Mouse (Mus musculus) liver, embryonic 15.5 days (tissue): Measurements from ENCODE around the gene Nr1d2. TPM values are rescaled to one million over a fixed set of nuclear protein-coding genes. Genes with fewer than 3 reads are reported as not detected.

Source experiments
- ATAC-seq: fragments of 200-750 bp; cut with Nextera tagmentation; 2 replicates; pipeline ENCODE4 v1.8.0; 2017; ENCODE audit warnings: moderate number of reproducible peaks, mild to moderate bottlenecking, moderate library complexity; ENCODE audit not compliant: insufficient read depth
- H3K27ac ChIP-seq: fragments of 300-500 bp; sonication (generic); replicated peaks from 2 replicates; pipeline ENCODE4 v1.5.1; 2015; ENCODE audit warnings: mild to moderate bottlenecking, inconsistent platforms
- H3K27me3 ChIP-seq: fragments of 300-500 bp; sonication (generic); 2 replicates; pipeline ENCODE4 v1.6.1; 2015; ENCODE audit warnings: mild to moderate bottlenecking, inconsistent platforms
- H3K36me3 ChIP-seq: fragments of 300-500 bp; sonication (generic); replicated peaks from 2 replicates; pipeline ENCODE4 v1.6.1; 2015; ENCODE audit warnings: moderate library complexity, mild to moderate bottlenecking, inconsistent platforms
- H3K4me1 ChIP-seq: fragments of 300-500 bp; sonication (generic); replicated peaks from 2 replicates; pipeline ENCODE4 v1.6.1; 2015; ENCODE audit warnings: inconsistent platforms
- H3K4me2 ChIP-seq: fragments of 300-500 bp; sonication (generic); 2 replicates; pipeline ENCODE4 v1.6.1; 2015; ENCODE audit warnings: moderate library complexity, mild to moderate bottlenecking, inconsistent platforms
- H3K4me3 ChIP-seq: fragments of 300-500 bp; sonication (generic); replicated peaks from 2 replicates; pipeline ENCODE4 v1.5.1; 2015; ENCODE audit warnings: mild to moderate bottlenecking, inconsistent platforms
- H3K9ac ChIP-seq: fragments of 300-500 bp; sonication (generic); 2 replicates; pipeline ENCODE4 v1.6.1; 2015; ENCODE audit warnings: moderate library complexity, mild to moderate bottlenecking, inconsistent platforms
- H3K9me3 ChIP-seq: fragments of 300-500 bp; sonication (generic); replicated peaks from 2 replicates; pipeline ENCODE4 v1.6.1; 2016; ENCODE audit warnings: inconsistent platforms
- WGBS: fragments of 180-500 bp; shearing (Covaris S2); methylation state at CpG from one replicate; pipeline ENCODE4 v1.1.7; 2015; ENCODE audit warnings: mixed read lengths; ENCODE audit not compliant: insufficient replicate concordance; 5-methylcytosine and 5-hydroxymethylcytosine counted together
- microRNA-seq: library from miRNA; unstranded; fragments of <30 nt; microRNA quantifications from one replicate; pipeline ENCODE4, GENCODE M21; 2016
- polyA plus RNA-seq: library from polyadenylated mRNA; unstranded; fragments of >200 nt; fragmentation: Nextera tagmentation; extraction: Ambion mirVana; gene quantifications from 2 replicates; pipeline ENCODE4 v1.2.1, GENCODE M21; 2015

Gene Nr1d2
- polyA plus RNA-seq, 1 experiment from 2014 or later, result 1.5 TPM

- no peak overlapping the region for H3K27ac ChIP-seq
- no peak overlapping the region for H3K4me2 ChIP-seq
- no peaks in the 10 kb centered on the region for H3K4me1 ChIP-seq
- WGBS, result 57% methylated on average over 3 of the region's 3 CpGs
- H3K27me3 ChIP-seq, result no peaks in the 10 kb centered on the region
- no peak overlapping the region for H3K9ac ChIP-seq
- no peak overlapping the region for H3K4me3 ChIP-seq
- no peaks in the 10 kb centered on the region for H3K36me3 ChIP-seq
- no peak for ATAC-seq
- H3K9me3 ChIP-seq, result no peaks in the 10 kb centered on the region
These were observed 71.3 kb downstream of the Nr1d2 start for GRCm38 (mm10) chr14:18167597-18167996.

GRCm38 (mm10) chr14:18167041-18167440 lies 71.9 kb downstream of the Nr1d2 start:
- Histone ChIP-seq H3K27ac (no peak overlapping the region), H3K9ac (no peak overlapping the region), H3K27me3 (no peaks in the 10 kb centered on the region), H3K4me1 (no peaks in the 10 kb centered on the region), H3K4me2 (no peak overlapping the region), H3K36me3 (no peaks in the 10 kb centered on the region), H3K4me3 (no peak overlapping the region), H3K9me3 (no peaks in the 10 kb centered on the region)
- ATAC-seq, result no peak

Small RNA genes lying within 50 kb of the gene (microRNA-seq; reads per million reads assigned to microRNA genes)
- not detected for gene Gm44469

Other genes starting within 250 kb of the Nr1d2 start
- 7.4 and 7.6 TPM in 2 replicates for gene Nkiras1, start 32.0 kb upstream of the Nr1d2 start, polyA plus RNA-seq
- 195 and 231 TPM in 2 replicates for gene Rpl15, start 32.3 kb upstream of the Nr1d2 start, polyA plus RNA-seq
- 27.7 and 31.7 TPM in 2 replicates for gene Ube2e1, start 92.7 kb upstream of the Nr1d2 start, polyA plus RNA-seq